Mouse (Mus musculus): Measurements from ENCODE around the gene Ing1. TPM values are rescaled to one million over a fixed set of nuclear protein-coding genes. Genes with fewer than 3 reads are reported as not detected.

The Ing1 gene
- polyA plus RNA-seq, 1 experiment from 2014 or later: 53.7 TPM

Other genes starting within 250 kb of the Ing1 start
- 26.5 and 28.4 TPM in 2 replicates for gene Col4a2, start 242.8 kb upstream of the Ing1 start, polyA plus RNA-seq (2014; fragmentation: Nextera tagmentation; extraction: Ambion mirVana)
- 103 and 115 TPM in 2 replicates for gene Col4a1, start 242.7 kb upstream of the Ing1 start, polyA plus RNA-seq (2014; fragmentation: Nextera tagmentation; extraction: Ambion mirVana)
- gene Rab20, start 76.9 kb upstream of the Ing1 start, polyA plus RNA-seq (2014; fragmentation: Nextera tagmentation; extraction: Ambion mirVana): 0.61 and 0.71 TPM in 2 replicates
- gene Naxd, start 58.1 kb upstream of the Ing1 start, polyA plus RNA-seq (2014; fragmentation: Nextera tagmentation; extraction: Ambion mirVana): 94.7 and 107 TPM in 2 replicates
- 16.9 and 17.8 TPM in 2 replicates for gene Cars2, start 4.8 kb upstream of the Ing1 start, polyA plus RNA-seq (2014; fragmentation: Nextera tagmentation; extraction: Ambion mirVana)
- gene Ankrd10, start 80.2 kb downstream of the Ing1 start, polyA plus RNA-seq (2014; fragmentation: Nextera tagmentation; extraction: Ambion mirVana): 145 and 146 TPM in 2 replicates
- not detected in 2 replicates for gene 1700016D06Rik, start 145.5 kb downstream of the Ing1 start, polyA plus RNA-seq (2014; fragmentation: Nextera tagmentation; extraction: Ambion mirVana)
- gene Arhgef7, start 172.2 kb downstream of the Ing1 start, polyA plus RNA-seq (2014; fragmentation: Nextera tagmentation; extraction: Ambion mirVana): 52.0 and 63.3 TPM in 2 replicates

Data from limb, embryonic 11.5 days (tissue).